Mouse (Mus musculus): ENCODE data around the gene Nek11.

Gene Nek11

DNA sequence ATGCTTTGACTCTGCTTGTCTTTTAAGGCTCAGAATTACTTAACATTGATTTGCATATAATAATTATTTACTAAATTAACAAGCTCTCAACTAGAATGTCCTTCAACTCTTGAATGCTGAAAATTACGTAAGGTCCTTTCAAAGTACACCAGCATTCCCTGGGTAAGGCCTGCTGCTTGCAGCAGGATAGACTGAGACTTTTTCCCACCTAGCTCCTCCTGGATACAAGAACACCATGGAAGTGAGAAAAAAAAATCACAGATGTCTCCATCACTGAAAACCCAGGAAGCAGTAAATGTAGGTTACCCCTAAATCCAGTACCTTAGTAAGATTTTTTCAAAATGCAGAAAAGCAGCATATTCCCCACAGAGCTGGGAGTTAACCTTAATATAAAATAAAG is 82.6 kb downstream of the Nek11 start:
- no peak for DNase-seq (ENCODE audit: low read depth, low spot score)

DNA sequence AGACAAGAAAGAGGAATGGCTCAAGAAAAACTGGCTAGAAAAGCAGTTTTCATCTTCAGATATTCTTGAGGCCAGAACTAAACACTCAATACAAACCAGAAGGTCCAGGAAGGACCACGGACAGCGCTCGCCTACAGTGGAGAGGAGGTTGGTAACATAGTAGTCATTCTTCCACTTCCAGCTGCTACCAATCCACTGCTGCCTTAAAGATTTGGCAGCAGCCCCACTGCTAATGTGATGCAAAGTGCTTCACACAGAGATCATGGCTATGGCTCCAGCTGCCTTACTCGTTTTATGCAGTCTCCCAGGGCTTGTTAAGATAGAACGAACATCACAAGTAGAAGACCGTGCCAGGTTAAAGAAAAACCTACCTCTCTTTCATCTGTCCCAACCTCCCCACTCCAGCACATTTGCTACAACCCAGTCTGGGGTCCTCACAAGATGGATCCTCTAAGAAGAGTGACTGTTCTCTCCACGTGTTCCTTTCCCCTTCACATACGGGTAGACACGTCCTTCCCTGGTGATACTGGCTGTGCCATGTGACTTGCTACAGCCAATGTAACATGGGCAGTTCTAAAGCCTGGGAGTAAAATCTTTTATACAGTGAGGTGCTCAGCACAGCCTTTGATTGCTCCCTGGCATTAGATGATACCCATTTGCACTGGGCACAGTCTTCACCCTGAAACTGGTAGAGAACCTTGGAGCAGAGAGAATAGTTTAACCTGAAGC is 85.6 kb downstream of the Nek11 start:
- no peak for DNase-seq (ENCODE audit: low read depth, low spot score)

DNA sequence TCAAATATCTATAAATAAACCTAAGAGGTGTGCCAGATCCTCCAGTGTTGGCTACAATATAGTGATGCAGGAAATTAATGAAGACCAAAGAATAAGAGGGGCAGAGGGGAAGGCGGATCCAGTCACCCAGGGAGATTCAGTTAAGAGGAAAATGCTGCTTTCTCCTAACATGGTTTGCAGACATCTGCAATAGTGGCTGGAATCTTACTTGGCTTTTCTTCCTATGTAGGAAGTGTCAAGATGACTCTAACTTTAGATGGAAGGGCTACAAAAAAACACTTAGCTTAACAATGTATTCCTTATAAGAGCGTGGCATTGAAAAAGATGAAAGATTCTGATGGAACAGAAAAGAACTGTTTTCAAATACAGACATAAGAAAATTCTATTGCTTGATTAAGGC is 89.3 kb downstream of the Nek11 start:
- DNase-seq (ENCODE audit: low read depth, low spot score) = no peak

DNA sequence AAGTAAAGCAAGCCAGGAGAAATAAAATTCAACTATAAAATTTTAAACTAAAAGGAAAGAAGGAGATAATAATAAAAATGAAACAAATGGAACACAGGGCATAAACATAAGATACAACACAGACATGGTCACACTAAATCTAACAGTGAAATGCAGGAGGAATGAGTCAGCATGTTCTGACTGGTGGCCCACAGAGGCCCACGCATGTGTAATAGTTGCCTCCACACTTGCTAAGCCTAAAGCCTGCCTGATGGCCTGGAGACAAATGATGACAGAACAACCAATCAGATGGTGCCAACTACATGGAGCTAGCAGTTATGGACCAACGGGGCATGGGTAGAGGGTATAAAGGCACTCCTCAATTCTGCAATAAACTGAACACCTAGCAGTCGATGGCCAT is 93.1 kb downstream of the Nek11 start:
- no peak for DNase-seq (ENCODE audit: low read depth, low spot score)

DNA sequence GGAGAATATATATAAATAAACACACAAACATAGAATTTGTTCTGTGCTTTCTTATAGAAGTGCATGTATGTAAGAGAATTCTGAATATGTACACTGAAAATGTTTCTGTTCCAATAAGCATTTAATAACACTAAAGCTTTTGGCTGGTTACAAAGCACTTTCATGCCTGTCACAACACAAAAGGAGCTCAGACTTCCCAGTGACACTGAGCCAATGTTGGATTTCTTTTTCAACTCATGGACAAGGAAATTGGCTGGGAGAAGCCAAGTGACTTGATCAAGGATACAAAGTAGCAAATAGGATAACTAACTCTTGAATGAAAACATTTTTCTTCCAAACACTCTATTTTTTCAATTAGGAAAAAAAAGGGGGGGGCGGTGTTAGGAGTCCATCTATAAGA is 93.9 kb downstream of the Nek11 start:
- DNase-seq (ENCODE audit: low read depth, low spot score) = no peak

DNA sequence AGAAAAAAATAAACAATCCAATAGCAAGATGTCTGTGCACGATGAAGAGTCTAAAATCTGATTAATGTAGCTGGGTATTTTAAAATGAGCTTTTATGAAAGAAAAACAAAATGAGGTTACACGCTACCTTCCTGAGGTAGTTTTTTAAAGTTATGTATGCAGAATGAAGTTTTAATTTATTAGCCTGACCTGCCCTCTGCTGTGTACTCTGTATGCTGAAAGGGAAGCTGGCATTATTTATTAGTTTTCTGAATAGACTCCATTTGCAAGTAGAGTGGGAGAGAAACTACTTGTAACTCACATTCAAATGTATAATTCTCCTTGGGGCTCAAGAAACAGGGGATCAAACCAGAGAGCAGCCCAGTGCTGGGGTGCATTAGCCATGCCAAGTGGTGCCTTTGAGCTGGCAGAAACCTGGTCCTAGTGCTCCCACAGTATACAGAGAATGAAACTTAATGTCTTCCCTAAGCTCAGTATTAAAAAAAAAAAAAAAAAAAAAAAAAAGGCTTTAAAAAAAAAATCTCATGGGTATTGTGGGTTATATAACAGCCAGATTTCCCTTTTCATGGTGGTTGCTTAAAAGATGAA is 94.5 kb downstream of the Nek11 start:
- no peak for DNase-seq (ENCODE audit: low read depth, low spot score)

DNA sequence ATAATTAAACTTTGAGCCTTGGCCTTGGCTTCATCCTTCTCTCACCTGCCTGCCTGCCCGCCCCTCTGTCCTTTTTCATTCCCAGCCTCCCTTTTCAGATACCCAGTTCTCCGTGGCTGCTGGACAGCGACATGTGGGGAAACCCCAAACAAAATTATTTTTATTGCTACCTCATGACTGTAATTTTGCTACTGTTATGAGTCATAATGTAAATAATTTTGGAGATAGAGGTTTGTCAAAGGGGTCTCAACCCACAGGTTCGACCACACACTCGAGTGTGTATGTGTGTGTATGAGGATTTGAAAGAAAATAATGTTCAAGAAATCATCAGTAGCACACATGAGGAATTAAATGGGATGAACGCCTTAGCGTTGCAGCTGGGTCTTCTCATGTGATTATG is 110.7 kb downstream of the Nek11 start:
- DNase-seq (ENCODE audit: low read depth, low spot score) = no peak

DNA sequence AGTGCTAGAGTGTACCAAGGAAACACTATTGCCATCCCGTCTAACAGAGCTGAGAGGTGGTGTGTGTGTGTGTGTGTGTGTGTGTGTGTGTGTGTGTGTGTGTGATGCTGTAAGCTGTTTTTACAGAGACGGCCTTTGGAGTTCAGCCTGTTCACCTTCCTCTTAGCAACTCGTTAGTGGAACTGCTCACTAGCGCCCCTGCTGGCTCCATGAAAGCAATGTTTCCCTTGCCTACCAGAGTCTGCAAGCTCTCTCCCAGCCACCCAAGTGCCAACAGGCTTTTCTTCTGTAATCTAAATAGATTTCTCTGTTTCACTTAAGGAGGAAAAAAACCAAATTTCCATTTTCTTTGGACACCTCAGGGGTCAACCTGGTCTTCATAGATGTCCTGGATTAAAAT is 112.6 kb downstream of the Nek11 start:
- DNase-seq (ENCODE audit: low read depth, low spot score) = peak; percentile 25

DNA sequence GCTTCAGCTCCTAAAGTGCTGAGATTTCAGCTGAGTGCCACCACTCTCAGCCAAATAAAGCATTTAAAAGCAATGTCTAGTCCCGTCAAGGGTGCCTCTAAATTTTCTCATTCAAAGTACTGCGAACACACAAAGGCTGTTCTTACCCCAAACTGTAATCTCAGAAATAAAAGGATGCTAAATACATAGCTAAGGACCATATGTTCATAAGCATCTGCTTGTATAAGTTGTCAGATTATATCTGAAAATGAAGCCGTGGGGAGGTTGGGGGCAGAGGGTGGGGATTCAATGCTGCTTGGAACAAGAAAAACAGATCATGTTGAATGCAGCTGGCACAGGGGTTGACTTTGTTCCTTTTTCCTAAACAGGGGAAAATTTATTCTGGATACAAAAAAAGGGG is 120.4 kb downstream of the Nek11 start:
- no peak for DNase-seq (ENCODE audit: low read depth, low spot score)

DNA sequence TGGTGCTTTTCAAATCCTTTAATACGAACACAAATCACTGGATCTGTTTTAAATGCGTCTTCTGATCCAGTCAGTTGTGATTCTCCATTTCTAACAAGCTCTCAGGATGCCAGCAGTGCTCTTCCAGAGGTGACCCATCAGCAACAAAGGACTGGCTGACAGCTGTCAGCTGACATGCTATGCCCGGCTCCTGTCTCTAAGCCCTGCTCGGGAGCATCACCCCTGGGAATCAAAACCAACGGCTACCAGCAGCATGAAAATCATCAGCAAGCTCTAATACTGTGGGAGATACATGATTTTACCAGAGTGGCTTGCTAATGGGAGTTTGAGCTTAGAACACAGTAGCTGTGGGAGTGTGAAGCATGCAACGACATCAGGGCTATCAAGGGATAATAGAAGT is 121.0 kb downstream of the Nek11 start:
- no peak for DNase-seq (ENCODE audit: low read depth, low spot score)

DNA sequence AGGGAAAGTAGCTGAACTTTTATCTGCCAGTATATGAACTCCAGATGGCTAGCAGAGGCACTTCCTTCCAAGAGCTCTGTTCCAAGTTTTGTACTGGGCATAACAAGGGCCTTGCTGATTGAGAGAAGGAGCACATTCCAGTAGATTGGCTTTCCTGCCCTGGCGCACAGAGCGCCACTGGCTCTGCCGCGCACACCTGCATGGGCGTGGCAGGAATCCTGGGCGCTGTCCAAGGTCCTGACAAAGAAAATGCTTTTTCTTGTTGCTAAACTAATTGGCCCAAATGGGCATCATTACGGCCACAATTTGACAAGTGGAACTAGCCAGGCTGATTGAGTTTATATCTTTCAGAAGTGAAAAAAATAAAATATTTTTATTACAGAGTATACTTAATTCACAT is 123.1 kb downstream of the Nek11 start:
- DNase-seq (ENCODE audit: low read depth, low spot score) = no peak

DNA sequence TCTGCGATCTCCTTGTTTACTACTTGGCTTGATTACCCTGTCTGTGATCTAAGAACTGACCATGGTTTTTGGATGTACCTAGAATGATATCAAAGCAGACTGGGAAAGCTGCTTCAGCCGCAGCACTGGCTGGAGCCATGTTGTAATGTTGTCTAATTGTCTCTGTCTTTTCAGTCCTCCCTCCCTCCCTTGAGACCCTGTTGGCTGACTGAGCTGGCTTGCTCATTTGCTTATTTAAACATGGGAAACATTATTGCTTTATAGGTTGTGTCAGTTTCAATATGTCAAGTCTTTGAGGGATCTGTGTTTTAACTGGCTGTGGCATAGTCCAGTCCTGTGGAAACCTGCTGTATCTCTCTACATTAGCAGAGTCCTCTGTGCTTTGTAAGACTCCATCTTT is 132.2 kb downstream of the Nek11 start:
- DNase-seq (ENCODE audit: low read depth, low spot score) = no peak

DNA sequence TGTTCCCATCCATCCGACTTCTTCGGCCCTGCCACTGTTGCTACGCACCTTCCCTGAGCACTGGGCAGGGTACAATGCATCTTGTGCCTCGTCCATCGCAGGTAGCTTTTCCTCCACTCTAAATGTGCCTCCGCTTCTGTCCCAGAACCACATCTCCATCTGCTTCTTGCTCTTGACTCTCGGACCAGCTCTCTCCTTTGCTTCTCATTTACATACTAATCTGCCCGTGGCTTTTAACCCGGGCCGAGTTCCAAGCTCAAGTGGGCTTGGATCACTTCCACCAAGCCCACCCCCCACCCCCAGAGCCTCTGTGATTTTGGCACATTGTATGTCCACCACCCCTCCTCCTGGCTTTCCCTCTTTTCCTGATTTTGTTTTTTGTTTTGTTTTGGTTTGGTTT is 137.7 kb downstream of the Nek11 start:
- DNase-seq (ENCODE audit: low read depth, low spot score) = no peak

DNA sequence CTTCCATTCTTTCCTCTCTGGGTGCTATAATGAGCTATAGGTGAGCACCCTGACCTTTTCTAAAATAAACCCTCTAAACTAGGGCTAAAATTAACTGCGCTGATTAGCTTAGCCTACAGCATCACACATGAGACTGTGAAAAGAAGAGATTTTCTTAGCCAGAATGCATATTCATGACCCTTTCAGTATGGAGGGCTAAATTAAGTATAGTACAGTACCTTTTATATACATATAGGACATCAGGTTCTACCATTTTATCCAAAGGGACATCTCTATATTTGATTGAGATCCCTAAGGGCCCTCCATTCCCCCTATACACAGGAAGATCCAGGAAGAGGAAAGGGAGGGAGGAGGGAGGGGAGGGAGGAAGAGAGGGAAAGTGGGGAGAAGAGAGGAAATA is 141.2 kb downstream of the Nek11 start:
- DNase-seq (ENCODE audit: low read depth, low spot score) = no peak

DNA sequence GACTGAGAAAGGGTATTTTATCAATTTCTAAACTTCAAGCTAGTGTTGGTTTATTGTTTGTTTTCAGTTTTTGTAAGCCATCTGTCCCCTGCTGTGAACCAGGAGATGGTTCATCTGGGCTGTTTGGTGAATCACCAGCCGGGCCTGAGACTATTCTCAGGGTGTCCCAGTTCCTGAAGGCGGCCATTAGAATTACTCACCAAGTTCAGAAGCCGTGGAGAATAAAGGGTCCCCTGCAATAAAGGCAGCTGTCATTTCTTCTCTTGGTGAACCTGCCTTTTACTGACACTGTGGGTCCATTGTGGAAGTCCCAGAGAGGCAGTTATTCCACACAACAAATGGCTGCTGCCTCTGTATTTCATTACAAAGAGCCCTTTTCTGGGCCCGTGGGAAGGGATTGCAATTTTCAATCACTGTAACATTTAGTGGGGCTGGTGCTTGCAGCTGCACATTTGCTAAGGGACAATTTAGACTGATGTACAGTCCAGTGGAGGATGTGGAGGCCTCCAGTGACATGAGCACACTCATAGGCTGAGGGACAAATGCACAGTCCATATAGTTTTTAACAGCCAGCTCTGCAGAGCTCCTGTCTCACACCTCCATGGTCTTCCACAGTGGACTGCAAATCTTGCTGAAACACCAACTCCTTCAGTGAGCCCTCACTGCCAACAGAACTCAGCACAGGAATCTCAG is 142.8 kb downstream of the Nek11 start:
- DNase-seq (ENCODE audit: low read depth, low spot score) = no peak

DNA sequence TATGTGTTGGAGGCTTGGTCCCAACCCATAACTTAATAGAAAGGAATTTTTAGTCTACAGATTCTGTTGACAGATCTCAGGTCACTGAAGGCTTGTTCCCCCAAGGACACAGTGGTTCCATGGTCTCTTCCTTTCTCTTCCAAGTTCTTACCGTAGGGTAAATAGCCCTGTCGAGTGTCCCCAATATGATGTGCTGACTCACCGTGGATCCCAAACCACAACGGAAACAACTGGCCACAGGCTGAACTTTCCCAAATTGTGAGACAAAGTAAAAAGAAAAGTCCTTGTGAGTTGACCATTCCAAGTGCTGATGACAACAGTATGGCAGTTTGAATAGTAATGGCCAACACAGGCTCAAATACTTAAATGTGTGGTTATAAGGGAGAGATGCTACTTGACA is 144.1 kb downstream of the Nek11 start:
- DNase-seq (ENCODE audit: low read depth, low spot score) = no peak

DNA sequence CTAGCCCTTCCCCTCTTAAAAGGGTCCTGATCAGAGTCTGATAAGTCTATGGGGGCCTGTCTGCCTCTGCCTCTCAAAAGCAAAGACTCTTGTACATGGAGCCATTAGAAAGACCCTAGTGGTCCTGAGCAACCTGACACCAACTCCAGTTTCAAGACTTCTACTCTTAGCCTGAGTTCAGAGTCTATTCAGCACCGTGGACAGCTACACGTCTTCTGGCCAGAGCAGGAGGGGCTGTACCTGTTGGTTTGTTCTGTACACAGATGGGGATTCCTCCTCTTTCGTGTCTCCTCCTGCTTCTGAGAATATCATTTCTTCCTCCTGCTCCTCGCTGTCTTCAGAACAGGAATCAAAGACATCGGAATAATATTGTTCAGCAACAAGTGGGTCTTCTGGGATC is 151.3 kb downstream of the Nek11 start:
- no peak for DNase-seq (ENCODE audit: low read depth, low spot score)

DNA sequence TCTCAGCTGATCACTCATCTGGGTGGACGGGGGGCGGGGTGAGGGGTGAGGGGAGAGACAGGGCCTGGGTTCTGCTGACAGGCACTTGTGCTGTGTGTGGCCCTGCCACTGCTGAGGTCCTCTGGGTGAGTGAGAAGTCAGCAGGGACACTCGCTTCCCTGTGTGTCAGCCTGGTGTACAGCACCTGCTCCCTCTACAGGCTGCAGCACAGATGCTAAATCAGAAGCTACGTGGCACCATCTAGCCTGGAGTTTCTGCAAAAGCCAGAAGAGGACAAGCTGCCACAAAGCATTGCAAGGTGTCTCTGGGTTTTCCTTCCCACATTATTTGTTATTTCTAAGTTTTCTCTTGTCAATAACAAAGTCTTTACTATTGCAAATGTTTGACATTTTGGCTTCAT is 180.9 kb downstream of the Nek11 start:
- no peak for DNase-seq (ENCODE audit: low read depth, low spot score)

DNA sequence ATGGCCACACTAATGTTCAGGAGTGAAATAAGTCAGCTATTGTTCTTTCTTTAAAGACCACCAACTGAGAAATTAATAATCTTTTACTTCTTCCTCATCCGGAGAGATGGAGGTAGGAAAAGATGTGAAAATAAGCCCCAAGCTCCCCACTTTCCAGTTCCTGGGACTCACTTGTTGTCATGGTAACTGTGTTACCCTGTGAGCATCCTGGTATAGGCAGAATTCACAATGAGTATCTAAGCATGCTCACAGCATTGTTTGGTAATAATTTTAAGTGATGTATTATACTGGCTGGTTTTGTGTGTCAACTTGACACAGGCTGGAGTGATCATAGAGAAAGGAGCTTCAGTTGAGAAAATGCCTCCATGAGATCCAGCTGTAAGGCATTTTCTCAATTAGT is 195.0 kb downstream of the Nek11 start:
- DNase-seq (ENCODE audit: low read depth, low spot score) = no peak

DNA sequence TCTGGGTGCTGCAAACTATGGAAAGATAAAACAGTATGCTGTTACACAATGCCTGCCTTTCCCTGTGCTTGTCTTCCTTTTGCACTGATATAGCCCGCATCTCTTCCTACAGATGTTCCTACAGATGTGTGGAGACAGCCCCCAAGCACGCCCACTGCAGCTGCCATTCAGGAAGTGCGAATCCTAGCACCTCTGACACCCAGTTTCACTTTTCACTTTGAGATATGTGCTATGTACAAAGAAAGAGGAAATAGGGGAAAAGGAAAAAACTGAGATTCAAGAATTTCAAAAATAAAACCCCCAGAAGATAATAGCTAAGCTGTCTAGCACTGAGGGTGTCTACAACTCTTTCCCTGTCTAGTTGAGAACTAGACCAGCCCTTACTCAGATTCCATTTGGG is 208.6 kb downstream of the Nek11 start:
- no peak for DNase-seq (ENCODE audit: low read depth, low spot score)

DNA sequence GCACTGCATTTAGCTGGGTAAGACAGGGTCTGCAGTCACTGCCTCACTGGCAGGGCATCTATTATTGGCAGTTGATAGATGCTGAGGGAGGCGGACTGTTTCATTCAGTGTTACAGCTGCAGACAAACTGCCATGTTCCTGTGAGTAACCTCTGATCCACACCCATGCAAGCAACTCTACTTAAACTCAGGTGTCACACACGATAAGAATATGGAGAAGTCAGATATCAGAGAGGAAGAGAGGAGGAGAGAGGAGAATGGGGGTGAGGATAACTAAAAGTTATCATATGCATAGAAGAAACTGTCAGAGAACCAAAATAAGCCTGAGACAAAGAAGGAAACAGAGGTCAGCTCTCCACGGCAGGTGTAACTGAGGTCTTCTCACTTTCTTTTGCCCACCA is 212.9 kb downstream of the Nek11 start:
- DNase-seq (ENCODE audit: low read depth, low spot score) = no peak

DNA sequence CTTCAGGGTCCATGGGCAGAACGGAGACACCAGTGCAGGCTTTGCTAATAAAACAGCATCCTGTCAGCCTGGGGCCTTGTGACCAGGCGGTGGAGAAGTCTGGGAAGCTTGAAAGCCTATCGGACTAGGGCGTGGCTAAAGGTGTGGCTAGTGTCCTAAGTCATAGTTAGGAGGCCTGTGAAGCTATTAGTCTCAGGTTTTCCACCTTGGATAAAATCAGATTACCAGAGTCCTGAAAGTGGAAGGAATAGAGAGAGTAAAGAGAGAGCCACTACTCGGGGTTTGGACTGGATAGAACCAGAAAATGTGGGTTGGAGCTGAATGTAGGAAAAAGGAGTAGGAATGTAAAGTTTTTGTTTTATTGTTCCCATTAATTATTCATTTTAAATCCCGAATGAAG is 250.3 kb downstream of the Nek11 start, which contains the start of gene 1700080E11Rik:
Gene 1700080E11Rik, minus strand, starts transcription at position 101 of the 400 bp plus-strand sequence.
- no peak for DNase-seq (ENCODE audit: low read depth, low spot score)

DNA sequence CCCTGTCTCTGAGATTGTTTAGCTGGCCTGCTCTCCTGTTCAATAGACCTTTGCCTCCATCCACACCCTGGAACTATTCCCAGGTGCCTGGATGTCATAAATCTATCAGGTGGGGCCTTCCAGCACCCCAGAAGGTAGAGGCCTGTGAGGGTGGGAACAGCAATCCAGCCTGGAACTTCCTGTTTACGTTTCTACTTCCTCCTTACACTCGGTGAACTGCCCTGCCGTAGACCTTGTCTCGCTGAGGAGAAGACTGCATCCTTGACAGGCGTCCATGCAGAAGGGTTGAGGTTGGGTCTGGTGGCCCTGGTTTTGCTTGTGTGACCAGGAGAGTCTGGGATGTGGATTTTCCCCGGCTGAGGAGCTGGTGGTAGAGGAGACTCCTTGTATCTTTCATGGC is 256.1 kb downstream of the Nek11 start:
- DNase-seq (ENCODE audit: low read depth, low spot score) = no peak
